Mouse (Mus musculus) adrenal gland, postnatal 14 days (tissue): ENCODE data around the gene Srsf3. TPM values are rescaled to one million over a fixed set of nuclear protein-coding genes. Genes with fewer than 3 reads are reported as not detected.
"Not testable (repeated sequence)": the region's sequence is repeated elsewhere in the genome, so short reads cannot be mapped to it uniquely, and the experiment has no call there.

Source experiments
- DNase-seq: peaks from one replicate; pipeline ENCODE4 v3.0.0; 2021; ENCODE audit warnings: mixed read lengths
- total RNA-seq: library from RNA; stranded (reverse); gene quantifications from 2 replicates; pipeline ENCODE4 v1.2.3, GENCODE M21; 2021

Gene Srsf3
- total RNA-seq, 1 experiment from 2014 or later = 167 TPM

- DNase-seq = peak; percentile 35
These were observed 14.0 kb upstream of the Srsf3 start for GRCm38 (mm10) chr17:29018292-29018984.

DNA sequence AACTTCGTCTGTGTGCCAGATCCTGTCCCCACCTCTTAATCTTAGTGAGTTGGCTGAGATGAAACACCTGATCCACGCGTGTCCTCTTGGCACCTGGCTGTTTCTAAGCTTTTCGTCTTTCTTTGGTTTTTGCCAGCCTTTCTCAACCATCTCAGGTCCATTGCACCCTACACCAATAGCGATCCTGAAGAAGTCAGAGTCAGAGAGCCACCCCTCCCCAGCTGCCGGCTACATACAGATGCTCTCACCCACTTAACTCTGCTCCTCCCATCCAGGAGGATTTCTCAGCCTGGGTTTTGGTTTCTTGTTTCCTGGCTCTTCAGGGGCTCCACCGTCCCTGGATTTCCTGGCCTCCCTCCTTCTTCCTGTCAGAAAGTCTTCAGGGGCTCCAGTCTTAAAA is 13.0 kb upstream of the Srsf3 start:
- no peak for DNase-seq

- peak; percentile 31 for DNase-seq
These were observed 12.0 kb upstream of the Srsf3 start for GRCm38 (mm10) chr17:29020444-29020843.

GRCm38 (mm10) chr17:29022230-29022819 is 10.1 kb upstream of the Srsf3 start:
- DNase-seq = peak; percentile 37

GRCm38 (mm10) chr17:29023346-29023745 is 9.1 kb upstream of the Srsf3 start:
- no peak for DNase-seq

- no peak for DNase-seq
These were observed 8.2 kb upstream of the Srsf3 start for GRCm38 (mm10) chr17:29024047-29024892.

- DNase-seq = no peak
These were observed 7.4 kb upstream of the Srsf3 start for GRCm38 (mm10) chr17:29024896-29025565.

DNA sequence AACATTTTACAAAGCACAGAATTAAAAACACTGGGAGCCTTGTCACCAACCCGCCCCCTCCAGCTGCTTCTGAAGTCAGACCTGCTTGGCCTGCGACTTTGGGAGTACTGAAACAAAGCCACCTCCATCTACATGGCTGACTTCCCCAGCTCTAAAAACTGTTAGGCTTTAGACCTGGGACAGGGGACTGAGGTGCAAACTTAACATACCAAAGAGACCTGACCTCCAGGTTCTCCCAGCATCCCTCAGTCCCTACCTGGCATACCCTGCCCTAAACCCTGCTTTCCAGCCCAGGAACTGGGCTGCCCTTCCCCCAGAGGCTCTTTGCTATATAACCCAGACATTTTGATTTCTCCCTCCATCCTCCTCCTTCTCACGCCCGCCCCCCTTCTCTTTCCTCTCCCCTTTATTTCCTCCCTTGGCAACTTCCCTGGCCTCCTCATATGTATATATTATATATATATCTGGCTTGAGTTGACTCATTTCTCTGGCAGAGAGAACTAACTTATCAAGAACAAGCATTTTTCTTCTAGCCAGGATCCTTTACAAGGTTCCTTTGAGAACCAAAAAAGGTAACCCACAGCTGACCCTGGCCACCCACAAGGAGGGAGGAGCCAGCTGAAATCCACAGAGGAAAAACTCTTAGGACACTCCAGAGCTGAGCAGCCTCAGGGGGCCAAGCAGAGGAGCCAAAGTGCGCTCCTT is 5.6 kb upstream of the Srsf3 start:
- no peak for DNase-seq

- no peak for DNase-seq
These were observed 1.9 kb upstream of the Srsf3 start for GRCm38 (mm10) chr17:29030321-29031034.

DNA sequence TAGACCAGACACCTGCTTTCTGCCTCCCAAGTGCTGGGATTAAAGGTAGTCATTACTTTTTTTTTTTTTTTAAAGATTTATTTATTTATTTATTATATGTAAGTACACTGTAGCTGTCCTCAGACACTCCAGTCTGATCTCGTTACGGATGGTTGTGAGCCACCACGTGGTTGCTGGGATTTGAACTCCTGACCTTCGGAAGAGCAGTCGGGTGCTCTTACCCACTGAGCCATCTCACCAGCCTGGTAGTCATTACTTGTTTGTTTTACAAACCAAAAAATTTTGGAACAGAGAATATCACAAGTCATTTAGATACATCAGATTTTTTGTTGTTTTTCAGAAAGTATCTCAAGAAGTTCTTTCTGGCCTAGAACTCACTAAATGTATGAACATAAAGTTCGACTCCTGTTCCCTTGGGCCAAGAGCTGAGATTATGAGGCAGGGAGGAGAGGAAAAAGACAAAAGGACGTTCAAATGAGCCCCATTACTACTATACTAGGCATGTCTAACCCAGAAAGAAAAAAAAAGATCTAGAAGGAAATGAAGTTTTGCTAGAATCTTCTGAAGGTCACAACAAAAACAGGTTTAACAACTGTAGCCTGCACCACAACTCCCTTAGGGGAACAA is 1.2 kb upstream of the Srsf3 start:
- DNase-seq = not testable (repeated sequence)

DNA sequence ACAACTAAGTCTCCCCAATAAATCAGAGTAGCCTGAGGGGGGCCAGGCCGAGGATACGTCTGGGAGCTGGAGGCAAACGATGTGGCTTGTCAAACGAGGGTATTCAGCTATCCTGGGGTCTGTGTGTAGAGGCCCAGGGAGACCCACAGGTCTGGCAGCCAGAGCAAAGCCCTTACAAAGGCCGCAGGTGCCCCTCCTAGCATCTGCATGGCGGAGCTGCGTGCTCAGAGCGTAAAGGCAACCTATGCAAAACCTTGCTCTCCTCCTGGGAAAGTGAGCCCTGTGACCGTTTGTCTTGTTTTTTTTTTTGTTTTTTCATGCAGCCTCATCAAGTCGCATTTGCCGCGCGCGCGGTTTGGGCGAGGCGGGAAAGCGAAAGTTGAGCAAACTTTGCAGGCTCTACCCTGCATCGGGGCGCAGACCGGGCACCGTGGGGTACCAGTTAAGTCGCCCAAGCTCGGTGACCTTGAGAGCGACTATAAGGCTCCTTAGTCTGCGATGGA is 606 bp upstream of the Srsf3 start:
- peak; percentile 62 for DNase-seq

DNA sequence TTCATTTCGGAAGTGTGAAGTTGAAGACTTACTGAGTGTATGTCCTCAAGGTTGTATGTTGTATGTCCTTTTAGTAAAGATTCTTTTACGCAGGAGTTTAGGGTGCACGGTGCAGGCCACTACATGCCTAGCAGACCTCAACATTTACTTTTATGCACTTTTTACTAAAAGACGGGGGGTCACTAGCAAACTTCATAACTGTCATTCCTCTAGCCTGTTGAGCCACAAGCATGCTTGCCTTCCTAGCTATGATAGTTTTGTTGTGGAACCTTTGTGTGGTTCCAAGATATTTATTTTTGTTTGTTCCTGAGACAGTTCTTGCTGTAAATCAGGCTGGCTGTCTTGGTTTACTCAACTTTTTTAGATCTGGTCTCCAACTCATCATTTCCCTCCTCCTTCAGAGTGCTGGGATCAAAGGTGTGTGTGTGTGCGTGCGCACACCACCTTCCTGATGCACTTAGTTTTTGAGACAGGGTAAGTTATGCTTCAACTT is 1.2 kb downstream of the Srsf3 start:
- DNase-seq = no peak

DNA sequence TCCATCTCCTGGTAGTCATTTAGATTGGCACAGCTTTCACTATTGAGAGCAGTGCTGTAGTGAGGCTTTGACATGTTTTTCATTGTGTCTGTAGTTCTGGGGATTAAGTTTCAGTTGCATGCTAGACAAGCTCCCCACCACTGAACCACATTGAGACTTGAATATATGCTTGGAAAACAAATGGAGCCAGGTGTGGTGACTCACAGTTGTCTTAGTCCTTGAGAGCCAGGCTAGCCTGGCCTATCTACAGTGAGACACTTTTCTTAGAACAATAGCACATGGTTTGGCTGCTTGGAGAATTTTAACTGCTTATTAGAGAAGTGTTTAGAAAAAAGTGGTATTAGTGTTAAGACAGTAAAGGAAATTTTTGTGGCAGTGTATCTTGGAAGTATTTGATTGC is 1.8 kb downstream of the Srsf3 start:
- no peak for DNase-seq

DNA sequence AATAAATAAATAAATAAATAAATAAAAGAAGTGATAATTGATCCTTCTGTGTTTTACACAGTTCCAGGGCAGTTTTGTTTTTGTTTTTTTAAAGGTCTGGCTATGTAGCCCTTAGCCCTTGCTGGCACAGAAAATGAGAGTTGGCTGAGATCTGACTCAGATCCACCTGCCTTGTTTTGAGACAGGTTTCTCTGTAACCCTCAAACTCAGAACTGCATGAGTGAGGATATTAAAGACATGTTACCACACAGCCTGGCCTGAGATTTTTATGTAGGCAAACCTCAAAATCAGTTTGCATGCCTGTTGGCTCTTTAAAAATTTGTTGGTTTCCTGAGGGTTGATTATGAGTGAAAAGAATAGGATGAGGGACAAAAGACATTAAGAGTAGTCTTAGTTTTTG is 3.1 kb downstream of the Srsf3 start:
- DNase-seq = no peak

DNA sequence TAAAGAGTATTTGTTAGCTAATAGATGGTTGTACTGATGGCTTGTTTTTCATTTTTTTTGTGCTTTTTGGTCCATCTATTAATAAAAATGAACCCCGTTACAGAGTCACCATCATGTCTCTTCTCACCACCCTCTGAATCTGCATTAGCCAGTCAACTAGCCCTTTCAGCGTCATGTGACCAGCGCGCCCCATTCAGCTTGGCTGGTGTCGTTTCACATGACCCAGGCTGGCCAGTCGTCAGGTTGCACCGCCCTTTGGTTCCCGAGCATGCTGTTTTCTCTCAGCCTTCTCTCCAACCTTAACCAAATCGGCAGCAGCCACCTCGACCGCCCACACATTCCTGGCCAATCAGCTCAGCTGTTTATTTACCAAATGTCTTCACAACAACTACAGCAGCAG is 6.9 kb downstream of the Srsf3 start:
- peak; percentile 52 for DNase-seq

DNA sequence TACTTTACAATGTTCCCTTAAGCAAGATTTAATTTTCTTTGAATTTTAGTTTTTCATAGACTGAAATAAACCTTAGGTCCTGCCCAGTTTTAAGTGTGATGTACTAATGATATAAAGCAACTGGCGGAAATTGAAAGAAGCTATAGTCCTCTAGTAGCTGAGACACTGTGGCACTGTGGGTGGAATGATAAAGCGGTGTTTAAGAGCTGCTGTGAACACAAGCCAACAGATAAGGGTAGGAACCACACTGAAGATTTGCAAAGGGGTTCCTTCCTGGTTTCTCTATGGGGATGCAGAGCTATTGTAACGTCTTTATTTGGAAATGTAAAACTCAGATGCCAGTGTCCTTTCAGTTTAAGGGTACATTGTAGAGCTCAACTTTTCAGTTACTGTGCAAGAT is 9.2 kb downstream of the Srsf3 start:
- DNase-seq = not testable (repeated sequence)

- DNase-seq = no peak
These were observed 10.1 kb downstream of the Srsf3 start for GRCm38 (mm10) chr17:29042569-29042968.

DNA sequence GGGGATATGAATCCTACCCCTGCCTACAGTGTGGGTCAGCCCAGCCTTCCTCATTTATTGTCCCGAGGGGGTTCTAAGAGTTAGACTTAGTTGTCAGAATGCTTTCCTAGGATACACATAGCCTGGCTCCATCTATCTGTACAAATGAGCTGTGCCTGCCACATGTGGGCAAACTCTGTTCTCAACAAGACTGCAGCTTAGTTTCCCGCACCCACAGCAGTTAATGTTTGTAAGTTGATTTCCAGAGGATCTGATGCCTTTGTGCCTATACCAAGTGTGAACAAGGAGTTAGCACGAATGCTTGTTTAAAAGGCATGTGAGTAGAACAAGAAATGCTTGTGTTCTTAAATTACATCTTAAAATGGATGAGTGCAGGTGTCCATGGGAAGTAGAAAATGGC is 11.2 kb downstream of the Srsf3 start:
- DNase-seq = no peak

DNA sequence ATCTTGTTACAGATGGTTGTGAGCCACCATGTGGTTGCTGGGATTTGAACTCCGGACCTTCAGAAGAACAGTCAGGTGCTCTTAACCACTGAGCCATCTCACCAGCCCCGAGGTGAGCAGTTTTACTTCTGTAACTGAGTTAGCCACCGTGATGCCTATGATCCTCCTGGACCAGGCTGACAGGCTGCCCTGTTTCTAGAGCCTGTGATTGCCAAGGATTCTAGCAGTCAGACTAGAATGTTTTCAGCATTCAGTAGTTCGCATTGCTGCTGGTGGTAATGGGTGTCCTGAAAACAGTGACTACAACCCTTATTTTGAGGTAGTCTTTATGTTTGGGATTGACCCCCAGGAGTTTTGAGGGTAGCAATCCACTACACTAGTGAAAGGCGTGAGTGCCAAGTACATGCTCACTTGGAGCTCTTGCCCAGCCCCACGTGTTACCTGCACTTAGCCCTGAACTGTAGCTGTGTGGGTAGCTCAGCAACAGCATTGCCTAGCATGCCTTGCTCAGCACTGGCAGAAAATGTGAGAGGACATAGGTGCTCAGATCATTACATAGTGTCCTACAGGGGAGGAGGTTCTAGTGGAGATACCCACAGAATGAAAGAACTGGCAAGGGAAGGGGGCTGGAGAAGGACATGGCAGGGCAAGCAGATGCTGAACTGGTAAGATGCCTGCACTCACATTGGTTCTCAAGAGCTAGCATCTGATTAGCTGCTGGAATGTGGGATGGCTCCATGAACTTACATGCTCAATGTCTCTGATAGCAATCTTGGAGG is 11.9 kb downstream of the Srsf3 start:
- DNase-seq = no peak

DNA sequence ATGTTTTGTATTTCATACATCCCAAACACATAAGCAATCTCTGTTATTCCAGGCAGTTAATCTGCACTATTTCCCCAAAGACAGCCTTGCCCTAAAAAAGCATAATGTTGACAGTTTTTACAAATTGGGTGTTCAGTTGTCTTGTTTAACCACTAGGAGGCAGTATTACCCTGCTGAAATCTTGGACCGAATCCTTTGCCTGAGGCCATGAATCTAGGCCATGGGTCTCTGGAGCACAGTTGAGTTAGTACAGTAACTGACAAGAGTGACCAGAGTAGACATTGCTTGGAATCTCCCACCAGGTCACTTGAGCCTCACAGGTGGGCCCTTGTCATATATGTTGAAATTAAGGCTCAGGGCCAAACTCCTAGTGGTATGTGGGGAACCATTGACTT is 12.5 kb downstream of the Srsf3 start:
- peak; percentile 56 for DNase-seq
